Comparison of ENCODE assay signal across 9 mouse cellular contexts in genomic region chr12:80377604-80378003, GRCm38 (mm10). TPM values are rescaled to one million over a fixed set of nuclear protein-coding genes. Genes with fewer than 3 reads are reported as not detected.
A peak's percentile ranks its signal among the peaks of the same experiment; 100 is the strongest.
DNase-seq lines count a peak whose midpoint lies in the region; ATAC-seq and TF ChIP-seq lines count a peak whose summit lies in the region.
"Had no signal": no experiment of that assay in that cellular context is flagged by ENCODE, and none has a peak within 500 bp of the region (broad histone marks: within the 10 kb centered on the region; RNA-seq: fewer than 3 reads in every experiment).

No protein-coding gene starts in this region.

- H3K36me3 ChIP-seq in neural tube, embryonic 15.5 days = peaks cover 32% of the 10 kb centered on the region
- peaks cover 9% of the 10 kb centered on the region; the same call in 1 of the 2 replicates for H3K36me3 ChIP-seq in hindbrain, postnatal 0 days (ENCODE audit: insufficient read depth, low read length)

- H3K9me3 ChIP-seq in neural tube, embryonic 15.5 days (replicated peaks) = no peaks in the 10 kb centered on the region
- no peaks in the 10 kb centered on the region for H3K9me3 ChIP-seq in hindbrain, postnatal 0 days (ENCODE audit: low read length)
- H3K9me3 ChIP-seq: midbrain, embryonic 12.5 days had no signal

- WGBS in neural tube, embryonic 15.5 days = 38% methylated on average over 1 of the region's 1 CpGs
- 50% methylated on average over 1 of the region's 1 CpGs for WGBS in hindbrain, postnatal 0 days

- TF ChIP-seq CTCF in hindbrain, postnatal 0 days (IDR thresholded peaks at IDR 0.05; ENCODE audit: low read depth) = peak; percentile 77

- no peak overlapping the region for H3K4me3 ChIP-seq in neural tube, embryonic 15.5 days (replicated peaks)
- H3K4me3 ChIP-seq in hindbrain, postnatal 0 days (ENCODE audit: low read length) = no peak overlapping the region
- H3K4me3 ChIP-seq: midbrain, embryonic 12.5 days had no signal

- no peaks in the 10 kb centered on the region for H3K27me3 ChIP-seq in neural tube, embryonic 15.5 days (replicated peaks)
- H3K27me3 ChIP-seq in hindbrain, postnatal 0 days (ENCODE audit: insufficient read depth, low read length) = no peaks in the 10 kb centered on the region
- H3K27me3 ChIP-seq: midbrain, embryonic 12.5 days had no signal

- peak; percentile 61 for ATAC-seq in frontal cortex, adult (ENCODE audit: low TSS enrichment)
- no peak for ATAC-seq in neural tube, embryonic 15.5 days (ENCODE audit: low FRiP score)
- ATAC-seq in hindbrain, postnatal 0 days = no peak

- no peak for DNase-seq in frontal cortex, postnatal 10 days (ENCODE audit: low spot score in 2 of 2)
- peak; percentile 17 for DNase-seq in neural tube, embryonic 10.5 days (ENCODE audit: extremely low spot score, low spot score)
- DNase-seq in hindbrain, postnatal 0 days (ENCODE audit: low spot score) = peak; percentile 74
- peak; percentile 49 for DNase-seq in thymus, postnatal 14 days
- no peak for DNase-seq in adrenal gland, postnatal 10 days
- no peak for DNase-seq in cerebellum, adult 11 months

- no peak overlapping the region for H3K9ac ChIP-seq in neural tube, embryonic 15.5 days (replicated peaks)
- no peak overlapping the region for H3K9ac ChIP-seq in hindbrain, postnatal 0 days (replicated peaks; ENCODE audit: low read length)
- H3K9ac ChIP-seq: midbrain, embryonic 12.5 days had no signal

- no peak overlapping the region for H3K27ac ChIP-seq in neural tube, embryonic 15.5 days (replicated peaks)
- no peak overlapping the region for H3K27ac ChIP-seq in hindbrain, postnatal 0 days
- H3K27ac ChIP-seq: midbrain, embryonic 12.5 days had no signal

- no peak overlapping the region for H3K4me2 ChIP-seq in neural tube, embryonic 15.5 days
- no peak overlapping the region for H3K4me2 ChIP-seq in hindbrain, postnatal 0 days (ENCODE audit: low read depth, low read length)
- H3K4me2 ChIP-seq: midbrain, embryonic 12.5 days had no signal

- H3K4me1 ChIP-seq in neural tube, embryonic 15.5 days = peaks cover 13% of the 10 kb centered on the region
- no peaks in the 10 kb centered on the region for H3K4me1 ChIP-seq in hindbrain, postnatal 0 days (ENCODE audit: insufficient read depth, low read length)

RNA-seq across cellular contexts. Expression of gene Dcaf5, which starts 58.8 kb away (rescaled TPM):
- 20.2 and 20.6 TPM in 2 replicates for polyA plus RNA-seq in neural tube, embryonic 15.5 days (2015; fragmentation: Nextera tagmentation; extraction: Ambion mirVana)
- 53.0 and 55.5 TPM in 2 replicates for total RNA-seq in hindbrain, postnatal 0 days (2014; rRNA removed)
- polyA plus RNA-seq in hindbrain, postnatal 0 days (2015; fragmentation: Nextera tagmentation; extraction: Ambion mirVana) = 18.6 and 19.6 TPM in 2 replicates
- total RNA-seq in adrenal gland, postnatal 10 days (2021) = 10 to 100 TPM; 30.9 to 35.0 TPM

Comparison
In these comparisons a context has a peak if more than half of its experiments do, and no peak if none do; other contexts are left out.
1. DNase-seq: peak in neural tube, embryonic 10.5 days (single experiment), hindbrain, postnatal 0 days (single experiment) and thymus, postnatal 14 days (single experiment); none in frontal cortex, postnatal 10 days (0 of 2), adrenal gland, postnatal 10 days (single experiment) and cerebellum, adult 11 months (single experiment).